Mouse (Mus musculus) splenic B cell, adult 2 months (primary cell): ENCODE data around the gene Thumpd2.

Experiments used
- DNase-seq: peaks from one replicate; pipeline ENCODE4 v3.0.0-alpha.2; 2011; ENCODE audit warnings: low read depth, low spot score
- H3K27me3 ChIP-seq: 2 replicates; pipeline ENCODE4 v1.6.1; 2012; ENCODE audit warnings: mild to moderate bottlenecking, low read length, moderate library complexity, mixed read lengths; ENCODE audit not compliant: control insufficient read depth, poor library complexity, insufficient read depth, severe bottlenecking
- H3K36me3 ChIP-seq: 2 replicates; pipeline ENCODE4 v1.6.1; 2012; ENCODE audit warnings: mild to moderate bottlenecking, low read length, moderate library complexity, mixed read lengths; ENCODE audit not compliant: control insufficient read depth, poor library complexity, insufficient read depth, severe bottlenecking

Gene Thumpd2

GRCm38 (mm10) chr17:81009112-81009511, 55.8 kb downstream of the Thumpd2 start:
- DNase-seq: no peak
- Histone ChIP-seq H3K36me3 (no peaks in the 10 kb centered on the region), H3K27me3 (no peaks in the 10 kb centered on the region)

- Histone ChIP-seq H3K27me3 (no peaks in the 10 kb centered on the region), H3K36me3 (no peaks in the 10 kb centered on the region)
- no peak for DNase-seq
Measured at GRCm38 (mm10) chr17:81005292-81005691, 59.6 kb downstream of the Thumpd2 start.

- H3K27me3 ChIP-seq: no peaks in the 10 kb centered on the region
- no peaks in the 10 kb centered on the region for H3K36me3 ChIP-seq
- DNase-seq: no peak
Measured at GRCm38 (mm10) chr17:81004454-81004853, 60.4 kb downstream of the Thumpd2 start.

- DNase-seq: no peak
- Histone ChIP-seq H3K27me3 (no peaks in the 10 kb centered on the region), H3K36me3 (no peaks in the 10 kb centered on the region)
Measured at GRCm38 (mm10) chr17:81002130-81002529, 62.8 kb downstream of the Thumpd2 start.

GRCm38 (mm10) chr17:81001647-81002046, 63.2 kb downstream of the Thumpd2 start:
- Histone ChIP-seq H3K36me3 (no peaks in the 10 kb centered on the region), H3K27me3 (no peaks in the 10 kb centered on the region)
- DNase-seq: no peak

GRCm38 (mm10) chr17:81001010-81001409, 63.9 kb downstream of the Thumpd2 start:
- H3K27me3 ChIP-seq: no peaks in the 10 kb centered on the region
- no peaks in the 10 kb centered on the region for H3K36me3 ChIP-seq
- no peak for DNase-seq

- no peaks in the 10 kb centered on the region for H3K36me3 ChIP-seq
- no peaks in the 10 kb centered on the region for H3K27me3 ChIP-seq
- no peak for DNase-seq
Measured at GRCm38 (mm10) chr17:80998958-80999357, 65.9 kb downstream of the Thumpd2 start.

- H3K36me3 ChIP-seq: no peaks in the 10 kb centered on the region
- no peaks in the 10 kb centered on the region for H3K27me3 ChIP-seq
- DNase-seq: no peak
Measured at GRCm38 (mm10) chr17:80997226-80997625, 67.7 kb downstream of the Thumpd2 start.

GRCm38 (mm10) chr17:80991535-80992127, 73.3 kb downstream of the Thumpd2 start:
- DNase-seq: no peak
- Histone ChIP-seq H3K27me3 (no peaks in the 10 kb centered on the region), H3K36me3 (no peaks in the 10 kb centered on the region)

- no peak for DNase-seq
- Histone ChIP-seq H3K36me3 (no peaks in the 10 kb centered on the region), H3K27me3 (no peaks in the 10 kb centered on the region)
Measured at GRCm38 (mm10) chr17:80982976-80983375, 81.9 kb downstream of the Thumpd2 start.

GRCm38 (mm10) chr17:80982412-80982787, 82.5 kb downstream of the Thumpd2 start:
- peak; percentile 40 for DNase-seq
- Histone ChIP-seq H3K36me3 (no peaks in the 10 kb centered on the region), H3K27me3 (no peaks in the 10 kb centered on the region)

- no peaks in the 10 kb centered on the region for H3K36me3 ChIP-seq
- H3K27me3 ChIP-seq: no peaks in the 10 kb centered on the region
- DNase-seq: no peak
Measured at GRCm38 (mm10) chr17:80981721-80982411, 83.0 kb downstream of the Thumpd2 start.

- Histone ChIP-seq H3K27me3 (no peaks in the 10 kb centered on the region), H3K36me3 (no peaks in the 10 kb centered on the region)
- DNase-seq: no peak
Measured at GRCm38 (mm10) chr17:80980096-80980495, 84.8 kb downstream of the Thumpd2 start.

- no peaks in the 10 kb centered on the region for H3K27me3 ChIP-seq
- DNase-seq: no peak
- H3K36me3 ChIP-seq: no peaks in the 10 kb centered on the region
Measured at GRCm38 (mm10) chr17:80977245-80977644, 87.6 kb downstream of the Thumpd2 start.
